Mouse (Mus musculus) left cerebral cortex, postnatal 25 days (tissue): Measurements from ENCODE around the gene Ttc9c. TPM values are rescaled to one million over a fixed set of nuclear protein-coding genes. Genes with fewer than 3 reads are reported as not detected.
"Not testable (repeated sequence)": the region's sequence is repeated elsewhere in the genome, so short reads cannot be mapped to it uniquely, and the experiment has no call there.

Experiments used
- DNase-seq, 2 experiments: peaks; one replicate each; pipeline ENCODE4 v3.0.0; 2022; ENCODE audit warnings: low spot score in 2 of 2, mixed read lengths in 1 of 2
- intact Hi-C: fragments of 180-260 bp; cut with DNase I; formaldehyde crosslinking; loops from one replicate; pipeline ENCODE4 v1.15.1; 2025
- total RNA-seq, 2 experiments: library from RNA; stranded (reverse); gene quantifications; 2 replicates each; pipeline ENCODE4 v1.2.3; 2021

Gene Ttc9c
- total RNA-seq, 2 experiments from 2014 or later, result 35.1 to 35.5 TPM

- not testable (repeated sequence) for DNase-seq
- intact Hi-C loops, result loop anchor here (5.0 kb wide), 2 partner anchors 79 to 131 kb away; partner anchors contain the start of genes Eef1g and Nxf1
Observed at GRCm38 (mm10) chr19:8836327-8836726, 17.2 kb upstream of the Ttc9c start.

- intact Hi-C loops, result no loop called here
- no peak for DNase-seq
Observed at GRCm38 (mm10) chr19:8832971-8833370, 13.8 kb upstream of the Ttc9c start.

GRCm38 (mm10) chr19:8831262-8831661 is 12.1 kb upstream of the Ttc9c start:
- intact Hi-C loops, result no loop called here
- no peak for DNase-seq

DNA sequence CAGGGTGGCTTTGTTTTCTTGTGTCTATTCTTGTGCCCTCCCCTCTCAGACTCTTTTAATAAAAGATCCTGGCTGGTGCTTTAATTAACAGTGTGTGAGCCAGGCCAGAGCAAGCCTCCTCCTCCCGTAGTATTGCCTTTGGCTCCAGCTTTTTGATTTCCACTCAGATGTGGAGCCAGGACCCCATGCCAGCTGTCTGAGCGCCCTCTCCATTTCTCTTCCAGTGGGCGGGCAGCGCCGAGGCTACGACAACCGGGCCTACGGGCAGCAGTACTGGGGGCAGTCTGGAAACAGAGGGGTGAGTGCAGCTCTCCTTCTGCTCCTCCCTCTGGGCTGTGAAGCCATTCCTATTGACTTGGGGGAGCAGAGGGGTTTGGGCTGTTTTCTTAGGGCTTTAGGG is 11.5 kb upstream of the Ttc9c start:
- intact Hi-C loops, result no loop called here
- no peak for DNase-seq

DNA sequence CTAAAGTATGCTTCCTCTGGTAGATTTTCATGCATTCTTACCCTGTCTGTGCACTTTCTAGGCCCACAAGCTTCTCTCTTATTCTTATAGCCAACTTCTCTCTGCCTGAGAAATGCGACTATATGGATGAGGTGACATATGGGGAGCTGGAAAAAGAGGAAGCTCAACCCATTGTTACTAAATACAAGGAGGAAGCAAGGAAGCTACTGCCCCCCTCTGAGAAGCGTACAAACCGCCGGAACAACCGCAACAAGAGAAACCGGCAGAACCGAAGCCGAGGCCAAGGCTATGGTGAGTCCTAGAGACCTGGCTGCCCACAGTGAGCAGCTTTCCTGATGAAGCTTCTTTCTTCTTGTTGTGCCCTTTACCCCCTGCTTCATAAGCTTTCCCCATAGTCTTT is 10.5 kb upstream of the Ttc9c start, which contains the start of gene AC129217.1:
Gene AC129217.1, plus strand, starts transcription at position 114 of the 400 bp plus-strand sequence.
- intact Hi-C loops, result no loop called here
- no peak for DNase-seq

GRCm38 (mm10) chr19:8822696-8823095 is 3.6 kb upstream of the Ttc9c start:
- intact Hi-C loops, result loop anchor here (5.0 kb wide), 1 partner anchor 80 kb away; the partner anchor contains the start of genes 1700092M07Rik and Stx5a
- no peak for DNase-seq

DNA sequence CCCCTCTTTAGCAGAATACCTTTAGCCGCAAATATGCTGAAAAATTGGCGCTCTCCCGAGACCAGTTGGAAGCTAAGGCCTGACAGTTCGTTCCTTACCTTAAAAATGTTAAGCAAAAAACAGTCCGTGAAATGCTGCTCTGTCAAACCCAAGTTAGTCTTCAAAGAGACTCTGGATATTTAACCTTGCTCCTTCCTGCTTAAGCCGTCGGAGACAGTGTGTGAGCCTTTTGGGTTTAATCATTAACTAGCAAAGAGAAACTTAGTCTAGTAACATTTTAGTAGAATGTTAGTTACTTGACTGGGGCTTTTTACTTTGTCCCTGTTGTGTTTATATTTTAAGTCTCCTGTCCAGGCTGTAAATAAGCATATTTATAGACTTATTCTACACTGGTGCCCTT is 2.0 kb upstream of the Ttc9c start:
- DNase-seq, result no peak
- intact Hi-C loops, result loop anchor here (5.0 kb wide), 1 partner anchor 79 kb away; the partner anchor contains the start of genes 1700092M07Rik and Stx5a

GRCm38 (mm10) chr19:8820424-8820956 is 1.4 kb upstream of the Ttc9c start:
- DNase-seq, result peak in 1 of 2 experiments; percentile 37
- intact Hi-C loops, result loop anchor here (5.0 kb wide), 1 partner anchor 78 kb away; the partner anchor contains the start of genes 1700092M07Rik and Stx5a

- intact Hi-C loops, result loop anchor here (1.0 to 5.0 kb wide), 5 partner anchors 17 to 253 kb away; partner anchors contain the start of genes 1700092M07Rik, Nxf1, Polr2g and Stx5a
Observed at GRCm38 (mm10) chr19:8819596-8820423, 677 bp upstream of the Ttc9c start, which contains the start of gene Hnrnpul2. Gene Hnrnpul2, plus strand, starts transcription at chr19:8820010.

GRCm38 (mm10) chr19:8818301-8818798 is 783 bp downstream of the Ttc9c start:
- no peak for DNase-seq
- intact Hi-C loops, result loop anchor here (2.0 to 5.0 kb wide), 3 partner anchors 16 to 251 kb away; partner anchors contain the start of genes Nxf1 and Zbtb3

More at GRCm38 (mm10) chr19:8819596-8820423, 677 bp upstream of the Ttc9c start, which contains the start of gene Hnrnpul2:
- DNase-seq, result peak; percentile 99

DNA sequence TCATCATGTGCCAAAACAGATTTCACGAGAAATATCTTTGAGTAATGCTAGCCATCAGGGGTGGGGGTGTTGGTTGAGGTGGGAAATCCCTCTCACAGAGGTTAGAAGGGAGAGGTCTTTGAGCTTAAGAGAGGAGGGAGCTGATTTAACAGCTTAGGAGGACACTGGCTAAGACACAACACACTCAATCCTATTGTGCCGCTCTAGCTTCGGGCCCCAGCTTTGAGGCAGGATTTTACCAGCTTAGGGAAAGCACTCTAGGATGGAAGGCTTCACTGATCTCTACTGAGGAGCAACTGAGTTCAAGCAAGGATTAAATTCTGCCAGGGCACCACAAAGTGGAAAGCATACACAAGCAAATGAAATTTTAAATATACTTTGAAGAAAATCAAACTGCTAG is 2.1 kb downstream of the Ttc9c start:
- no peak for DNase-seq
- intact Hi-C loops, result loop anchor here (5.0 kb wide), 2 partner anchors 60 to 250 kb away; partner anchors contain the start of gene Nxf1

- no peak for DNase-seq
- intact Hi-C loops, result loop anchor here (5.0 kb wide), 2 partner anchors 59 to 249 kb away; partner anchors contain the start of gene Nxf1
Observed at GRCm38 (mm10) chr19:8815812-8816211, 3.3 kb downstream of the Ttc9c start.

GRCm38 (mm10) chr19:8806810-8807209 is 12.3 kb downstream of the Ttc9c start:
- no peak for DNase-seq
- intact Hi-C loops, result no loop called here

- intact Hi-C loops, result loop anchor here (2.0 kb wide), 1 partner anchor 15 kb away; the partner anchor contains the start of gene Ttc9c
- no peak for DNase-seq
Observed at GRCm38 (mm10) chr19:8803879-8804660, 15.1 kb downstream of the Ttc9c start.

- intact Hi-C loops, result loop anchor here (2.0 kb wide), 1 partner anchor 16 kb away; the partner anchor contains the start of gene Ttc9c
- DNase-seq, result no peak
Observed at GRCm38 (mm10) chr19:8803204-8803780, 15.8 kb downstream of the Ttc9c start.

DNA sequence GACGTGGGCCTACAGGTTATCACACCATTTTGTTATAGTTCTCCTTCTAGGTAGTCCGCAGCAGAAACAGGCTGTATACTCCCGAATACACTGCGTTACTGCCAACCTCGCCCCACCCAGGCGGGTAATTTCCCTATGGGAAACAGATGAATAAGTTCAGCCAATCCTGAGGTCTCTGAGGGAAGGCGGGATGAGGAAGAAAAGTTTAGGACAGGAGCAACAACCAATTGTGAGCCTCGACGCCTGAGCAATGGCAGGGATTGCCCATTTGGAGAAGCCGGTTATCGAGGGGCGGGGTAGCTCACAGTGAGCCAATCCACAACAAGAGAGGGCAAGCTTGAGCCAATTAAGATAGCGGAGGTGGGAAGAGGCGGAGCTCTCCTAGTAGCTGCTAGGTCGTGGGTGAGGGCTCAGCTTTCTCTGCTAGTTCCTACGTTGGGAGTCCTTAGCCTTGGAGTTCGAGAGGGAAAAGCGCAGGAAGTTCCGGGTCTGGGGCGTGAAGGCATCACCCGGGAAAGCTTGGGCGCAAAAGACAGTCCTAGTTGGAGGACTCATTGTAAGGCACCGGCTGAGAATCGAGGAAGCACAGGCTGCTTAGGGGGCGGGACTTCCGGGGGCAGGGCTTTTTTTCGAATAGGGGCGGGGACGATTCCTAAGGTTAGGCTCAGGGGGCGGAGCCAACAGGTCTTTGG is 16.9 kb downstream of the Ttc9c start, which contains the start of gene Zbtb3:
Gene Zbtb3, plus strand, starts transcription at position 426 of the 692 bp plus-strand sequence.
- DNase-seq, result peak; percentile 96 to 99
- intact Hi-C loops, result loop anchor here (2.0 kb wide), 1 partner anchor 17 kb away; the partner anchor contains the start of gene Ttc9c

DNA sequence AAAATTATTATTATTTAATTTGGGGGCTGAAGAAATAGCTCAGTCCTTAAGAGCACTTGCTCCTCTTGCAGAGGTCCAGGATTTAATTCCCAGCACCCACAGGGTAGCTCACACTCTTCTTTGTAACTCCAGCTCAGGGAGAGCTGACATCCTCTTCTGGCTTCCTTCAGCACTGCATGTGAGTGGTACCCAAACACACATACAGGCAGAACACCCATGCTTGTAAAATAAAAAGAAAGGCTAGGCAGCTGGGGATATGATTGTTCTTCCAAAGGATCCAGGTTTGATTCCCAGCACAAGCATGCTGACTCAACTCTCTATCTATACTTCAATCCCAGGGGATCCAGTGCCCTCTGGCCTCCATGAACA is 20.2 kb downstream of the Ttc9c start:
- intact Hi-C loops, result loop anchor here (1.0 kb wide), 1 partner anchor 20 kb away; the partner anchor contains the start of gene Ttc9c

More for the DNA sequence above, 20.2 kb downstream of the Ttc9c start:
- no peak for DNase-seq
